Mouse (Mus musculus) T-cell, adult 2 months (primary cell): ENCODE measurements around the gene Abhd5.

Experiments
- DNase-seq: peaks from one replicate; pipeline ENCODE4 v3.0.0; 2022; ENCODE audit warnings: low spot score

Abhd5 gene

GRCm38 (mm10) chr9:122415056-122415775 is 63.8 kb downstream of the Abhd5 start:
- DNase-seq: no peak

- DNase-seq: no peak
These were observed 65.2 kb downstream of the Abhd5 start for GRCm38 (mm10) chr9:122416617-122417016.

GRCm38 (mm10) chr9:122420195-122420756 is 68.9 kb downstream of the Abhd5 start:
- no peak for DNase-seq

- peak; percentile 51 for DNase-seq
These were observed 69.7 kb downstream of the Abhd5 start for GRCm38 (mm10) chr9:122420772-122421764.

GRCm38 (mm10) chr9:122421911-122422310 is 70.5 kb downstream of the Abhd5 start:
- no peak for DNase-seq

- DNase-seq: no peak
These were observed 71.3 kb downstream of the Abhd5 start for GRCm38 (mm10) chr9:122422706-122423105.

- DNase-seq: no peak
These were observed 71.7 kb downstream of the Abhd5 start for GRCm38 (mm10) chr9:122423146-122423545.

- DNase-seq: peak; percentile 16
These were observed 73.7 kb downstream of the Abhd5 start for GRCm38 (mm10) chr9:122424941-122425608.

GRCm38 (mm10) chr9:122429058-122429649 is 77.7 kb downstream of the Abhd5 start:
- no peak for DNase-seq

- DNase-seq: no peak
These were observed 78.3 kb downstream of the Abhd5 start for GRCm38 (mm10) chr9:122429685-122430084.
